Mouse (Mus musculus): ENCODE results near the gene Vps25.

The Vps25 gene

GRCm38 (mm10) chr11:101245071-101245470 lies 8.4 kb upstream of the Vps25 start:
- peak; percentile 76 for DNase-seq (ENCODE audit: low spot score)

GRCm38 (mm10) chr11:101245855-101246701 lies 7.4 kb upstream of the Vps25 start, which contains the start of gene Ramp2:
TSS of gene Ramp2 (plus strand) at chr11:101246028.
- DNase-seq (ENCODE audit: low spot score): peak; percentile 59

- DNase-seq (ENCODE audit: low spot score): no peak
Observed at GRCm38 (mm10) chr11:101246702-101247012, 6.8 kb upstream of the Vps25 start.

- no peak for DNase-seq (ENCODE audit: low spot score)
Observed at GRCm38 (mm10) chr11:101247521-101248030, 5.9 kb upstream of the Vps25 start.

- DNase-seq (ENCODE audit: low spot score): peak; percentile 83
Observed at GRCm38 (mm10) chr11:101248258-101248994, 5.1 kb upstream of the Vps25 start.

GRCm38 (mm10) chr11:101251031-101251430 lies 2.5 kb upstream of the Vps25 start:
- no peak for DNase-seq (ENCODE audit: low spot score)

- DNase-seq (ENCODE audit: low spot score): peak; percentile 48
Observed at GRCm38 (mm10) chr11:101252941-101253340, 566 bp upstream of the Vps25 start.

GRCm38 (mm10) chr11:101255826-101256775 lies 2.6 kb downstream of the Vps25 start:
- DNase-seq (ENCODE audit: low spot score): no peak

GRCm38 (mm10) chr11:101259261-101259712 lies 5.8 kb downstream of the Vps25 start:
- no peak for DNase-seq (ENCODE audit: low spot score)

- peak; percentile 74 for DNase-seq (ENCODE audit: low spot score)
Observed at GRCm38 (mm10) chr11:101259948-101260825, 6.7 kb downstream of the Vps25 start, which contains the start of gene Wnk4. TSS of gene Wnk4 (plus strand) at chr11:101260567.

- DNase-seq (ENCODE audit: low spot score): no peak
Observed at GRCm38 (mm10) chr11:101260826-101261380, 7.4 kb downstream of the Vps25 start.

GRCm38 (mm10) chr11:101262272-101262967 lies 8.9 kb downstream of the Vps25 start:
- peak; percentile 56 for DNase-seq (ENCODE audit: low spot score)

- peak; percentile 47 for DNase-seq (ENCODE audit: low spot score)
Observed at GRCm38 (mm10) chr11:101263138-101263988, 9.9 kb downstream of the Vps25 start.

GRCm38 (mm10) chr11:101263989-101264280 lies 10.4 kb downstream of the Vps25 start:
- DNase-seq (ENCODE audit: low spot score): peak; percentile 50

- peak; percentile 64 for DNase-seq (ENCODE audit: low spot score)
Observed at GRCm38 (mm10) chr11:101264954-101265471, 11.5 kb downstream of the Vps25 start.

GRCm38 (mm10) chr11:101265906-101266305 lies 12.4 kb downstream of the Vps25 start:
- no peak for DNase-seq (ENCODE audit: low spot score)

- DNase-seq (ENCODE audit: low spot score): peak; percentile 62
Observed at GRCm38 (mm10) chr11:101269577-101270116, 16.1 kb downstream of the Vps25 start.

GRCm38 (mm10) chr11:101272446-101272845 lies 18.9 kb downstream of the Vps25 start:
- no peak for DNase-seq (ENCODE audit: low spot score)
